Mouse (Mus musculus) liver, embryonic 12.5 days (tissue): ENCODE measurements at regions not wholly inside any gene's neighbourhood (a gene's known extent, or its start where the extent isn't known, plus 50 kb on each side); places are given as distances from the start of the nearest gene placed in this dataset.

Source experiments
- ATAC-seq: fragments of 200-750 bp; cut with Nextera tagmentation; 2 replicates; pipeline ENCODE4 v1.8.0; 2017; ENCODE audit warnings: moderate number of reproducible peaks, mild to moderate bottlenecking, moderate library complexity
- H3K27ac ChIP-seq: fragments of 300-500 bp; sonication (generic); 2 replicates; pipeline ENCODE4 v1.5.1; 2016; ENCODE audit warnings: mild to moderate bottlenecking
- H3K27me3 ChIP-seq: fragments of 300-500 bp; sonication (generic); replicated peaks from 2 replicates; pipeline ENCODE4 v1.6.1; 2016; ENCODE audit warnings: mild to moderate bottlenecking, moderate library complexity
- H3K36me3 ChIP-seq: fragments of 300-500 bp; sonication (generic); 2 replicates; pipeline ENCODE4 v1.6.1; 2016; ENCODE audit warnings: mild to moderate bottlenecking, moderate library complexity
- H3K4me1 ChIP-seq: fragments of 300-500 bp; sonication (generic); 2 replicates; pipeline ENCODE4 v1.6.1; 2016
- H3K4me2 ChIP-seq: fragments of 300-500 bp; sonication (generic); 2 replicates; pipeline ENCODE4 v1.6.1; 2016; ENCODE audit warnings: mild to moderate bottlenecking, moderate library complexity
- H3K4me3 ChIP-seq: fragments of 300-500 bp; sonication (generic); 2 replicates; pipeline ENCODE4 v1.5.1; 2016; ENCODE audit warnings: mild to moderate bottlenecking, moderate library complexity
- H3K9ac ChIP-seq: fragments of 300-500 bp; sonication (generic); 2 replicates; pipeline ENCODE4 v1.6.1; 2016; ENCODE audit warnings: mild to moderate bottlenecking, moderate library complexity
- H3K9me3 ChIP-seq: fragments of 300-500 bp; sonication (generic); replicated peaks from 2 replicates; pipeline ENCODE4 v1.6.1; 2016; ENCODE audit warnings: mild to moderate bottlenecking, moderate library complexity
- WGBS: fragments of 180-500 bp; shearing (Covaris S2); methylation state at CpG from one replicate; pipeline ENCODE4 v1.1.7; 2016; ENCODE audit not compliant: insufficient replicate concordance; 5-methylcytosine and 5-hydroxymethylcytosine counted together

- Histone ChIP-seq H3K4me1 (no peaks in the 10 kb centered on the region), H3K9ac (no peak overlapping the region), H3K27me3 (no peaks in the 10 kb centered on the region), H3K4me2 (no peak overlapping the region), H3K4me3 (no peak overlapping the region), H3K36me3 (no peaks in the 10 kb centered on the region), H3K27ac (no peak overlapping the region), H3K9me3 (peaks cover 9% of the 10 kb centered on the region; the same call in 1 of the 2 replicates)
- WGBS = 55% methylated on average over 7 of the region's 7 CpGs
- no peak for ATAC-seq
Observed at GRCm38 (mm10) chr11:19813549-19813948, 110.6 kb upstream of the Spred2 start.

- Histone ChIP-seq H3K36me3 (no peaks in the 10 kb centered on the region), H3K9me3 (no peaks in the 10 kb centered on the region), H3K4me2 (no peak overlapping the region), H3K9ac (no peak overlapping the region), H3K27me3 (peaks cover 13% of the 10 kb centered on the region; the same call in 1 of the 2 replicates), H3K4me1 (0 out of 2 replicates have a peak, but pooled peaks cover 1% of the 10 kb centered on the region), H3K4me3 (no peak overlapping the region), H3K27ac (no peak overlapping the region)
- 62% methylated on average over 5 of the region's 5 CpGs for WGBS
- ATAC-seq = no peak
Observed at GRCm38 (mm10) chr11:19822991-19823390, 101.2 kb upstream of the Spred2 start.

GRCm38 (mm10) chr11:19823461-19823895 is 100.7 kb upstream of the Spred2 start:
- H3K4me3 ChIP-seq = no peak overlapping the region
- no peak overlapping the region for H3K4me2 ChIP-seq
- H3K9ac ChIP-seq = no peak overlapping the region
- no peaks in the 10 kb centered on the region for H3K9me3 ChIP-seq
- ATAC-seq = no peak
- no peak overlapping the region for H3K27ac ChIP-seq
- 0% methylated on average over 3 of the region's 3 CpGs for WGBS
- H3K4me1 ChIP-seq = 0 out of 2 replicates have a peak, but pooled peaks cover 4% of the 10 kb centered on the region
- peaks cover 13% of the 10 kb centered on the region; the same call in 1 of the 2 replicates for H3K27me3 ChIP-seq
- H3K36me3 ChIP-seq = no peaks in the 10 kb centered on the region

GRCm38 (mm10) chr11:19826481-19827185 is 97.5 kb upstream of the Spred2 start:
- no peak overlapping the region for H3K4me3 ChIP-seq
- no peak overlapping the region for H3K9ac ChIP-seq
- no peak for ATAC-seq
- no peaks in the 10 kb centered on the region for H3K36me3 ChIP-seq
- 72% methylated on average over 13 of the region's 13 CpGs for WGBS
- peaks cover 4% of the 10 kb centered on the region; the same call in 1 of the 2 replicates for H3K4me1 ChIP-seq
- no peak overlapping the region for H3K4me2 ChIP-seq
- no peak overlapping the region for H3K27ac ChIP-seq
- no peaks in the 10 kb centered on the region for H3K9me3 ChIP-seq
- H3K27me3 ChIP-seq = 0 out of 2 replicates have a peak, but pooled peaks cover 3% of the 10 kb centered on the region

GRCm38 (mm10) chr11:19827996-19828395 is 96.2 kb upstream of the Spred2 start:
- Histone ChIP-seq H3K27me3 (0 out of 2 replicates have a peak, but pooled peaks cover 3% of the 10 kb centered on the region), H3K36me3 (no peaks in the 10 kb centered on the region), H3K27ac (no peak overlapping the region), H3K4me1 (peaks cover 4% of the 10 kb centered on the region; the same call in 1 of the 2 replicates), H3K4me3 (no peak overlapping the region), H3K9ac (no peak overlapping the region), H3K9me3 (no peaks in the 10 kb centered on the region), H3K4me2 (no peak overlapping the region)
- ATAC-seq = no peak
- 34% methylated on average over 11 of the region's 11 CpGs for WGBS

- no peak overlapping the region for H3K27ac ChIP-seq
- H3K4me2 ChIP-seq = no peak overlapping the region
- 0 out of 2 replicates have a peak, but pooled peaks cover 3% of the 10 kb centered on the region for H3K27me3 ChIP-seq
- no peak overlapping the region for H3K9ac ChIP-seq
- 58% methylated on average over 8 of the region's 8 CpGs for WGBS
- peaks cover 4% of the 10 kb centered on the region; the same call in 1 of the 2 replicates for H3K4me1 ChIP-seq
- ATAC-seq = no peak
- no peaks in the 10 kb centered on the region for H3K36me3 ChIP-seq
- no peak overlapping the region for H3K4me3 ChIP-seq
- H3K9me3 ChIP-seq = no peaks in the 10 kb centered on the region
Observed at GRCm38 (mm10) chr11:19828959-19829401, 95.2 kb upstream of the Spred2 start.

- H3K27ac ChIP-seq = no peak overlapping the region
- peaks cover 4% of the 10 kb centered on the region; the same call in 1 of the 2 replicates for H3K4me1 ChIP-seq
- no peak overlapping the region for H3K4me3 ChIP-seq
- H3K36me3 ChIP-seq = no peaks in the 10 kb centered on the region
- no peak overlapping the region for H3K9ac ChIP-seq
- H3K9me3 ChIP-seq = no peaks in the 10 kb centered on the region
- 0 out of 2 replicates have a peak, but pooled peaks cover 3% of the 10 kb centered on the region for H3K27me3 ChIP-seq
- no peak for ATAC-seq
- H3K4me2 ChIP-seq = no peak overlapping the region
- 37% methylated on average over 9 of the region's 9 CpGs for WGBS
Observed at GRCm38 (mm10) chr11:19829564-19830279, 94.5 kb upstream of the Spred2 start.

GRCm38 (mm10) chr11:19830280-19831062 is 93.7 kb upstream of the Spred2 start:
- Histone ChIP-seq H3K27ac (no peak overlapping the region), H3K4me3 (no peak overlapping the region), H3K9ac (no peak overlapping the region), H3K4me2 (no peak overlapping the region), H3K4me1 (peaks cover 4% of the 10 kb centered on the region; the same call in 1 of the 2 replicates), H3K27me3 (0 out of 2 replicates have a peak, but pooled peaks cover 3% of the 10 kb centered on the region), H3K36me3 (no peaks in the 10 kb centered on the region), H3K9me3 (no peaks in the 10 kb centered on the region)
- no peak for ATAC-seq
- 17% methylated on average over 18 of the region's 18 CpGs for WGBS

GRCm38 (mm10) chr11:19834561-19834960 is 89.6 kb upstream of the Spred2 start:
- Histone ChIP-seq H3K27me3 (no peaks in the 10 kb centered on the region), H3K27ac (no peak overlapping the region), H3K4me2 (no peak overlapping the region), H3K9ac (no peak overlapping the region), H3K4me3 (no peak overlapping the region), H3K36me3 (no peaks in the 10 kb centered on the region), H3K9me3 (no peaks in the 10 kb centered on the region), H3K4me1 (no peaks in the 10 kb centered on the region; the same call in 1 of the 2 replicates)
- WGBS = 66% methylated on average over 8 of the region's 8 CpGs
- no peak for ATAC-seq

- ATAC-seq = 0 out of 2 replicates have a peak, but pooled peaks have one; percentile 37
- Histone ChIP-seq H3K4me1 (no peaks in the 10 kb centered on the region), H3K4me2 (no peak overlapping the region), H3K9ac (no peak overlapping the region), H3K36me3 (no peaks in the 10 kb centered on the region), H3K27ac (no peak overlapping the region), H3K4me3 (no peak overlapping the region), H3K9me3 (no peaks in the 10 kb centered on the region), H3K27me3 (no peaks in the 10 kb centered on the region)
- 42% methylated on average over 6 of the region's 6 CpGs for WGBS
Observed at GRCm38 (mm10) chr11:19835221-19835745, 88.9 kb upstream of the Spred2 start.

- WGBS = 77% methylated on average over 5 of the region's 5 CpGs
- Histone ChIP-seq H3K4me2 (no peak overlapping the region), H3K4me1 (no peaks in the 10 kb centered on the region), H3K27ac (no peak overlapping the region), H3K4me3 (no peak overlapping the region), H3K9me3 (no peaks in the 10 kb centered on the region), H3K27me3 (no peaks in the 10 kb centered on the region), H3K9ac (no peak overlapping the region), H3K36me3 (no peaks in the 10 kb centered on the region)
- ATAC-seq = no peak
Observed at GRCm38 (mm10) chr11:19838932-19839331, 85.2 kb upstream of the Spred2 start.
